Comparison of ENCODE assay signal across 8 mouse cellular contexts in the genomic region with DNA sequence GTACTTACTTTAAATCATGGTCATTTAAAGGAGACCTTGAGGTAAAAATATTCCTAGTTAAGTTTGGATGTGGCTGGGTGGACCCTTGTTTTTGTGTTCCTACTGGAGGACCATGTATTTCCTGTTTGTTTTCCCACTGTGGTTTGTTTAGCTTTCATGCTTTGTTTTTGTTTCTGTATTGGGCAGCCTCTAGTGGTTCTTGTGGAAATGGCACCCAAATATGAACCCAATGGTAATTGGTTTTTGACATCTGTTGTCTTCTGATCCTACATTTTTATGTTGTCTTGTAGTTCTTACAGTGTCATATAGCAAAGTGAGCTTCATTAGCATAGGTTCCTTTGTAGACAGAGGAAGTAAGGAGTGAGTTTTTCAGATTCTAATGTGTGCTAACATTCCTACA.
DNase-seq lines count a peak whose midpoint lies in the region; ATAC-seq lines count a peak whose summit lies in the region.

No protein-coding gene starts in this region.

- peak; percentile 8 for DNase-seq in gastrocnemius, adult 18-20 months (ENCODE audit: low spot score)
- DNase-seq in gastrocnemius, postnatal 36 days, result no peak
- peak; percentile 77 for DNase-seq in midbrain, embryonic 14.5 days
- DNase-seq in cerebellum, adult 8-10 months, result peak; percentile 36
- no peak for DNase-seq in testis, postnatal 10 days (ENCODE audit: low spot score)
- no peak for DNase-seq in gastrocnemius, postnatal 10 days

- H3K4me1 ChIP-seq in midbrain, embryonic 14.5 days (ENCODE audit: control insufficient read depth, insufficient read depth, low read length), result peaks cover 6% of the 10 kb centered on the region; the same call in 1 of the 2 replicates
- peaks cover 19% of the 10 kb centered on the region; the same call in 1 of the 2 replicates for H3K4me1 ChIP-seq in midbrain, embryonic 13.5 days (replicated peaks)

- no peaks in the 10 kb centered on the region for H3K27me3 ChIP-seq in midbrain, embryonic 14.5 days (ENCODE audit: control insufficient read depth, insufficient read depth, low read length)
- no peaks in the 10 kb centered on the region for H3K27me3 ChIP-seq in midbrain, embryonic 13.5 days

- intact Hi-C loops in gastrocnemius, postnatal 36 days (cut with DNase I), result no loop called here

- no peak overlapping the region for H3K9ac ChIP-seq in midbrain, embryonic 14.5 days (replicated peaks; ENCODE audit: low read length)
- H3K9ac ChIP-seq in midbrain, embryonic 13.5 days (replicated peaks), result no peak overlapping the region

- H3K4me2 ChIP-seq in midbrain, embryonic 14.5 days (ENCODE audit: low read length), result no peak overlapping the region
- no peak overlapping the region for H3K4me2 ChIP-seq in midbrain, embryonic 13.5 days (replicated peaks)

- no peaks in the 10 kb centered on the region for H3K9me3 ChIP-seq in midbrain, embryonic 14.5 days (ENCODE audit: control insufficient read depth, low read length)
- no peaks in the 10 kb centered on the region for H3K9me3 ChIP-seq in midbrain, embryonic 13.5 days

- H3K36me3 ChIP-seq in midbrain, embryonic 14.5 days (ENCODE audit: control insufficient read depth, insufficient read depth, low read length), result no peaks in the 10 kb centered on the region
- H3K36me3 ChIP-seq in midbrain, embryonic 13.5 days, result no peaks in the 10 kb centered on the region

- ATAC-seq in midbrain, embryonic 14.5 days (ENCODE audit: low FRiP score, low TSS enrichment), result no peak; the same call in 1 of the 2 replicates
- no peak for ATAC-seq in midbrain, embryonic 13.5 days
- 0 out of 2 replicates have a peak, but pooled peaks have one; percentile 40 for ATAC-seq in megakaryocyte, adult 5-6 weeks (ENCODE audit: poor library complexity, severe bottlenecking)

- no peak overlapping the region for H3K27ac ChIP-seq in midbrain, embryonic 14.5 days (replicated peaks; ENCODE audit: low read depth, low read length)
- H3K27ac ChIP-seq in midbrain, embryonic 13.5 days, result no peak overlapping the region

- no peak overlapping the region for H3K4me3 ChIP-seq in midbrain, embryonic 14.5 days (replicated peaks; ENCODE audit: low read depth, low read length)
- no peak overlapping the region for H3K4me3 ChIP-seq in midbrain, embryonic 13.5 days (replicated peaks)

Comparison
In these comparisons a context has a peak if more than half of its experiments do, and no peak if none do; other contexts are left out.
1. DNase-seq: peak in gastrocnemius, adult 18-20 months (single experiment), midbrain, embryonic 14.5 days (single experiment) and cerebellum, adult 8-10 months (single experiment); none in gastrocnemius, postnatal 36 days (0 of 2), testis, postnatal 10 days (single experiment) and gastrocnemius, postnatal 10 days (single experiment).